Mouse (Mus musculus): ENCODE measurements around the gene Snx30. TPM values are rescaled to one million over a fixed set of nuclear protein-coding genes. Genes with fewer than 3 reads are reported as not detected.

Gene Snx30
- total RNA-seq, 2 experiments from 2014 or later: 35.8 to 37.8 TPM

DNA sequence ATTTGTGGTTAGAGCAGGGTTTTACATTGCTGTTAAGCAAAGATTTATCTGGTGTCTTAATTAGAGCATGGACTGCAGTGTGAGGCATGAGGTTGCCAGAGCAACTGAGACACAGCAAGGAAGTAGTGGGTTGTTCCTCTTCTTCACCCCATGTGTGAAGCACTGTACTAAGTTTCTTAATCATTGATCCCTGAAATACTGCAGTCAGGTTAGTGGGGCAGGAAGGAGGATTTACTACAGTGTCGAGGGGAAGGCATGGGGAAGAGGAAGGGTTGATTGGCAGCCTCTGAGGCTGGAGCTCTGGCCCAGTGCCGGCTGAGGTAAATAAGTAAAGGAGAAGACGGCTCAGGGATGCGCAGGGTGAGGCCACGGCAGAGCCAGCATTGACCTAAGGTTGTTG lies 82.4 kb downstream of the Snx30 start:
- intact Hi-C loops (cut with DNase I): no loop called here
- DNase-seq (ENCODE audit: low spot score in 2 of 2): no peak

DNA sequence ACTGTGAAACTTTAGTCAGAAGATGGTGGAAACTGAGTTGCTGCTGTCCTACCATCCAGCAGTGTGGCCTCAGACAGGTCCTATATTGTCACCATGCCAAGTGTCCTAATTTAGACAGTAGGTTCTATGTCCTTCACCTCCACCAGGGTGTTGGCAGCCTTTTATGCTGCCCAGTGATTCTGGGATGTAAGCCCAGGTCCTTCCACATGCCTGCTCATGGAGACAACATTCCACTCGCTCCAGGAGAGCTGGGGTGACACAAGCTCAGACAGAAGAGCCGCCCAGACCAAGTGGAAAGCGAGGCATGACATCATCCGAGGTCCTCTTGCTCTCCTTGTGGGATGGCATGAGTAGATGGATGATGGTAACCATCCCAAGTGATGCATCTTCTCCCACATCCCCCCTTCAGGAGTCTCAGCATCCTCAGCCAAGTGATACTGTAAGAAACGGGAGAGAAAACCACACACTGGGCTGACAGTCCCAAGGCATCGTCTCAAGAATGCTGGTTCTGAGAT lies 84.5 kb downstream of the Snx30 start:
- DNase-seq (ENCODE audit: low spot score in 2 of 2): no peak
- intact Hi-C loops (cut with DNase I): no loop called here

DNA sequence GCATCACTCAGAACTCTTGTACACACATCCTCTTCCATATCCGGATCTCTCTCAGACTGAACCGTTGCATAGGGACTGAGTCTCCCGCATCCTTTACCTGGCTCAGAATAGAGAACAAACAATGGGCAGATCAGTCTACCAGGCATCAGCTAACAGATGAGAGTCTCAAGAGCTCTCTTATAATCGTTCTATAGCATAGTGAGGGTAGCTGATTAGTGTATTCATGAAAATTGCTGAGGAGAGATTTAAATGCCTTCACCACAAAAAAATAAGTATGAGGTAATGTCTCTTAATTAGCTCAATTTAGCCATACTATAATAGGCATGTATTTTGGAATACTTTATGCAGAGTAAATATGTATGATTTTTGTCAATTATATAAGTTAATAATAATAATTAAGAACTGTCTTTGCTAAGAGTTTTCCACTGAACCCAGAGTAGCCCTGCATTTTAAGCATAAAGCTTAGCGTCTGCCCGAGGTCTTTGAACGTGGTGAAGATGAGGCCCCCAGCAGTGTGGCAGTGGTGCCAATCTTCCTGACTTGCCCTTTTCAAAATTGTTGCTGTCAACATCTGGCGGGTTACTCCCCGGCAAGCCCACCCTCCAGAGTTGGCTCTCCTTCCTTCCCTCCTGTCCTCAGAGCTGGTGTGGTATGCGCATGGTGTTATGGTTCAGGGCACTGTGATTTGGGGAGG lies 86.2 kb downstream of the Snx30 start:
- no peak for DNase-seq (ENCODE audit: low spot score in 2 of 2)
- intact Hi-C loops (cut with DNase I): no loop called here

GRCm38 (mm10) chr4:59892731-59893130 lies 87.1 kb downstream of the Snx30 start:
- intact Hi-C loops (cut with DNase I): no loop called here
- DNase-seq (ENCODE audit: low spot score in 2 of 2): no peak

- intact Hi-C loops (cut with DNase I): no loop called here
- no peak for DNase-seq (ENCODE audit: low spot score in 2 of 2)
Measured at GRCm38 (mm10) chr4:59894415-59894814, 88.8 kb downstream of the Snx30 start.

DNA sequence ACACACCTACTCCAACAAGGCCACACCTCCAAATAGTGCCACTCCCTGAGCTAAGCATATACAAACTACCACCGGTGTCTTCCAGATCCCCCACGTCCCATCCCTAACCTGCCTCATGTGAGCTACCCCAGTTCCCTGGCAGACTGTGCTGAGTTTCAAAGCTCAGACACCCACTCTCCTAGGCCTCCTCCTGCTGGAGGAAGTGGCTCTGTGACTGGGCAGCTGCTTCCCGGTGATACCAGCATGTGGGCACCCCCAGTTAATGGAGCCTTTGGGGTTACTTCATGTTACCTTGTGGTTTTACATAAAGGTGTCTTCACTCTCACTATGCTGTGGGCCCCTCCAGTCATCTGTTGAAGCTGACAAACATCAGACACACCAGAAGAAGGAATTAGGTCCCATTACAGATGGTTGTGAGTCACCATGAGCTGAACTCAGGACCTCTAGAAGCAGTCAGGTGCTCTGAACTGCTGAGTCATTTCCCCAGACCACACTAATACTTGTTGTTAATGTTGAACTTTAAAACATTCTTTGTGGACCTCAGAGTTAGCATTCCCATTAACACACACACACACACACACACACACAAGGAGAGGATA lies 89.4 kb downstream of the Snx30 start:
- no peak for DNase-seq (ENCODE audit: low spot score in 2 of 2)
- intact Hi-C loops (cut with DNase I): no loop called here

DNA sequence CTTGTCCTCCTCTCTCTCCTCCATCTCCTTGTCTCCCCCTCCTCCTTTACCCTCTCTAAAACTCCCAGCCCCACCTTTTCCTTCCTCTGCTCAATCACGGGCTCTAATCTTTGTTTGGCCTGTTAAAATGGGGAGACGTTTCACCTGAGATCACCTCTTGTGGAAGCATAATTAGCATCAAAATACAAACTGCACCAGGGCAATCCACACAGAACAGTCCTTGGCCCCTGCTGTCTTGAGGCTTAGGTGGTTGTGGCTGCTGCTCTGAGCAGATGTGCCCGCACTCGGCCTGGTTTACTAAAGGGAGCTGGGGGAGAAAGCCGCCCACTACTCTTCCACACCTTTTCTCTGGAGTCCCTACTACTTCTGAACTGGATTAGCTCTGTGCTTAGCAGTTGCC lies 90.4 kb downstream of the Snx30 start:
- intact Hi-C loops (cut with DNase I): no loop called here
- no peak for DNase-seq (ENCODE audit: low spot score in 2 of 2)

DNA sequence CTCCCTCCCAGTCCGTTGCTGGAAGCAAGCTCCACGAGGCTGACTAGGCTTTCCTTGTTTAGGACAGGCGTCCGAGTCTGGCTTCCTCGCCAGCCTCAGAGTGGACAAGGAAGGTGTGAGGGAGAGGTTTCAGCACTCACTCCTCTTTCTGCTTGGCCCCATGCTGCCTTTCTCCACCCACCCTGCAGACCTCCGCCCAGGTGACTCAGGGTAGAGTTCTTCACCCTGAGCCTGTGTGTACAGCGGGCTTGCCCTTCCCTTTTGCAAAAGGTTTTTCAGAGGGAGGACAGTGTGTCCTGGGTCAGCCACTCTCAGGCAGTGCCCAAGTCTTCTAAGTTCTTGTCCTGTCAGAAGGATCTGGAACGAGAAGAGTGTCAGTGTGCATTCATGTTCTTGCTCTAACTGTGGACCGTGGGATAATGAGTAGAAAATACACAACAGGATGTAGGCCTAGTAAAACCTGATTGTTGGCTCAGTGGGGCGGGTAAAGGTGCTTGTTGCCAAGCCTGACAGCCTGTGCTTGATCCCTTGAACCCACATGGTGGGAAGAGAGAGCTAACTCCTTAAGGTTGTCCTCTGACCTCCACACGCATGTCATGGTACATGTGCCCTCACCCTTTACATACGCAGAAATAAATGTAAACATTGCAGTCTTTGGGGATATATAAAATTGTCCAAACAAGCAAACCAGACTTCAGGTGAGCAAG lies 92.3 kb downstream of the Snx30 start:
- intact Hi-C loops (cut with DNase I): no loop called here
- no peak for DNase-seq (ENCODE audit: low spot score in 2 of 2)

GRCm38 (mm10) chr4:59898521-59898919 lies 92.9 kb downstream of the Snx30 start:
- intact Hi-C loops (cut with DNase I): no loop called here
- no peak for DNase-seq (ENCODE audit: low spot score in 2 of 2)

- intact Hi-C loops (cut with DNase I): loop anchor here (2.0 kb wide), 1 partner anchor 19 kb away; no protein-coding TSS in a partner anchor
- DNase-seq (ENCODE audit: low spot score in 2 of 2): no peak
Measured at GRCm38 (mm10) chr4:59901810-59902209, 96.2 kb downstream of the Snx30 start.

- intact Hi-C loops (cut with DNase I): no loop called here
- DNase-seq (ENCODE audit: low spot score in 2 of 2): no peak
Measured at GRCm38 (mm10) chr4:59902547-59902946, 96.9 kb downstream of the Snx30 start.

- intact Hi-C loops (cut with DNase I): loop anchor here (1.0 kb wide), 1 partner anchor 10 kb away; no protein-coding TSS in a partner anchor
- no peak for DNase-seq (ENCODE audit: low spot score in 2 of 2)
Measured at GRCm38 (mm10) chr4:59907092-59907491, 101.5 kb downstream of the Snx30 start.

GRCm38 (mm10) chr4:59907657-59908230 lies 102.1 kb downstream of the Snx30 start:
- intact Hi-C loops (cut with DNase I): loop anchor here (1.0 kb wide), 1 partner anchor 10 kb away; no protein-coding TSS in a partner anchor
- DNase-seq (ENCODE audit: low spot score in 2 of 2): no peak

DNA sequence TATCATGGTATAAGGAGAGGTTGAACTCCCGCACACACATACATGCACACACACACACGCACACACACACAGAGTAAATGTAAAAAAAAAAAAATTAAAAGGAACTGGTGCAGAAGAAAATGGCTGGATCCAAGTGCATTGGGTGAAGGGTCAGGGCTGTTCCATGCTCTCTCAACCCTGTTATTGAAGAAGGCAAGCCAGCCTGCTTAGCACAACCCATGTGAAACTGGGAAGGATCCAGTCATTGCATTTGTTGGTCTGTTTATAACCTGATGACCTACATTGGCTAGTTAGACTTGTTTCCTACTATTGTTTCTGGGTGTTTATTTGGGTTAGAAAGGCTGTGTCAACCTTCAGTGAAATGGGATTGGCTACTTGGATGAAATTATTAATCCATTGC lies 103.1 kb downstream of the Snx30 start:
- no peak for DNase-seq (ENCODE audit: low spot score in 2 of 2)
- intact Hi-C loops (cut with DNase I): no loop called here

DNA sequence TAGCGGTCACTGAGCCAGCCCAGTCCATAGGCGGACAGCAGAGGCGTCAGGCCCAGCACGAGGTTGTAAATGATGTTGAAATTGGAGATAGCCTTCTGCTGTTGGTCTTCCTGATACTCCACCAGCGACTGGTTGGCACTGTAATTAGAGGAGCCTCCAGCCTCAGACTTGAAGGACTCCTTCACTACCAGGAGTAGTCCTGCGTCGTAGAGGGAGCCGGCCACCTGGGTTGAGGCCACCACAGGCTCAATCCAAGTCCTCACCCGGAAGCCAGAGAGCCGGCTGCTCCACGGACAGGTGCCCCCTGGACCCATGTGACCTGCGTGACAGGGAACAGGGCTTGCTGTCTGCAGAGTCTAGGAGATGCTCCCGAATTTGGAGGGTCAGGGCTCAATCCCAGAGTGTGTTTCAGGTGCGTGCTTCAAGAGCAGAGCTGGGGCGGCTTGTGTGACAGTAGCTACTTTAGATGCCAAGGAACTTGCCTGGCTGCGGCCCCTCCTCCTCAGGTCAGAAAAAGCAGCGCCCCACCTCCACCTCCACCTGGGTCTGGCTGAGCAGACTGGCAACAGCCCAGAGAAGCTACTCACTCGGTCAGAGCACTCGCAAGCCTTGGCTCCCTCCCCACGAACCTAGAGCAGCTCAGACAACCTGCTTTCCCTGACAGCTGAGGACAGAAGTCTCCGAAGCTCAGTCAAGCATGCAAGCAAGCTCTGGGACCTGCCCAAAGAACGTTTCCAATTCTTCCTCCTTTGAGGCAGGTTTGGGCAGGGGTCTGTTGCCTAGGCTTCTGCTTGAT lies 109.2 kb downstream of the Snx30 start, which contains the start of gene Slc46a2:
Gene Slc46a2 (minus strand): TSS at position 449 of the 796 bp plus-strand sequence.
- intact Hi-C loops (cut with DNase I): no loop called here
- no peak for DNase-seq (ENCODE audit: low spot score in 2 of 2)

DNA sequence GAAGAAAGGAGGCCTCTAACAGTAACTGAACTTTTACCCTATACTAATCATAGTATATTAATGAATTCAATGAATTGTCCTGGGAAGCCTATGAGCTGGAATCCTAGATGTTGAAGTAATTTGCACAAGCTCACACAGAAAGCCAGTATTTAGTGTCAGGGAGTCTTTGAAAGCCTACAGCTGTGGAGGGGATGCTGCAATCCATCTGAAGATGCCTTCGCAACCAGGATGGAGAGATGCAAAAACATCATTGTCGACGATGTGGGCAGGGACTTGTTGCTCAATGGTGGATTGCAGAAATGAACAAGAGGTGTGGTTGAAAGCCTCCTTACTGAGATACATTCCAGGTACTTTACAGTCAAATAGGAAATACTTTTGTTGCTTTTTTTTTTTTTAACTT lies 112.3 kb downstream of the Snx30 start:
- intact Hi-C loops (cut with DNase I): loop anchor here (1.0 kb wide), 1 partner anchor 11 kb away; no protein-coding TSS in a partner anchor
- DNase-seq (ENCODE audit: low spot score in 2 of 2): no peak

DNA sequence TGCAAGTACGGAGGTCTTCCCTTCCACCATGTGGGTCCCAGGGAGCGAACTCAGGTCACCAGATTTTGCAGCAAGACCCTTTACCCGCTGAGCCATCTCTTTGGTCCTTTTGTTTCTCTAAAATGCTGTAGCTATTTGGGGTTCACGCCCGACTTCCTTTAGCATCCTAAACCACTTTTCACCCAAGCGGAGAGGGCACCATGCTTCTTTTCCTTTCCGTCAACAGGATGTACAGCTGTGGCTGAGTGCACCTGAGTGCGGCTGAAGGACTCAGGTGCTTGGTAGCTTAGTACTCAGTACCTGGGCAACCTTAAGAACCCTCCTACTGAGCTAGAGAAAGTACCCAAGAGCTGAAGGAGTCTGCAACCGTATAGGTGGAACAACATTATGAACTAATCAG lies 119.4 kb downstream of the Snx30 start:
- intact Hi-C loops (cut with DNase I): loop anchor here (5.0 kb wide), 1 partner anchor 138 kb away; no protein-coding TSS in a partner anchor
- no peak for DNase-seq (ENCODE audit: low spot score in 2 of 2)

DNA sequence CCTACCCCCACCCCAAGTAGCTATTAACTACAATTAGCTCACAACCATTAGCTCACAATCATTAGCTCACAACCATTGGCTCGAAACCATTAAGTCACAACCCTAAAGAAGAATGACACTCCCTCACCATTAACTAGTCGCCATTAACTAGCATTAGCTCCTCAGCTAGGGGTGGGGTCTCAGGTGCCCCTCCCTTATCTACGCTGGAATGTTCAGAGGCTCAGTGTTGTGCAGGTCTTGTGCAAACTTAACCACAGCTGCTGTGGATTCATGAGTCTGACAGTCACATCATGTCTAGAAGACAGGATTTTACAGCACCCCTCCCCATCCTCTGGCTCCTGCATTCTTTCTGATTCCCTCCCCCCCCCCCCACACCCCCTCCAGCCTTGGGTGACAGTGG lies 122.0 kb downstream of the Snx30 start:
- intact Hi-C loops (cut with DNase I): loop anchor here (5.0 kb wide), 1 partner anchor 140 kb away; no protein-coding TSS in a partner anchor
- no peak for DNase-seq (ENCODE audit: low spot score in 2 of 2)

GRCm38 (mm10) chr4:59928347-59928746 lies 122.7 kb downstream of the Snx30 start:
- intact Hi-C loops (cut with DNase I): loop anchor here (5.0 kb wide), 1 partner anchor 141 kb away; no protein-coding TSS in a partner anchor
- peak; percentile 67 to 83 for DNase-seq (ENCODE audit: low spot score in 2 of 2)
